Mouse (Mus musculus) c-Kit-negative CD71-positive TER-119-positive erythroid progenitor cells, embryonic 14.5 days (primary cell): Measurements from ENCODE around the gene Gm884.

Experiments used
- DNase-seq: peaks from one replicate; pipeline ENCODE4 v3.0.0-alpha.2; 2013; ENCODE audit warnings: low read depth, low spot score

Gene Gm884

DNA sequence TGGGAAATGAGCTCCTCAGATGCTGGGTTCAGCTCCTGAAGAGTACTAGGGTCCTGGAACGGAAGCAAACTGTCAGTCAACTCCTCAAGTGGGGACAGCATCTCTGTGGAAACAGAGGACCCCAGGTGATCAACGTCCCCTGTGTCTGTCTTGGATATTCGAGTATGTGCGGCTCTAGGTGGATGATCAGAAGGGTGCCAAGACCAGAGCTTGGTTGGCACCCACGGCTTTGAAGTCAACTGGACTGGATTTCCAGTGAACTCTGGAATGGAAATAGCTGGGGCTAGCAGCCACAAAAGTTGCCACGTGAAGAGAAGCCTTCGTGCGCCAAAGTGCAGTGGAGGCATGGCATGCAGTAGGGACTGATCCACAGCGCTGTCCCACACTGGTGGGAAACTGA is at the start of gene Gm884:
Gm884 (minus strand) TSS at position 101 of the 400 bp plus-strand sequence.
- DNase-seq: no peak

DNA sequence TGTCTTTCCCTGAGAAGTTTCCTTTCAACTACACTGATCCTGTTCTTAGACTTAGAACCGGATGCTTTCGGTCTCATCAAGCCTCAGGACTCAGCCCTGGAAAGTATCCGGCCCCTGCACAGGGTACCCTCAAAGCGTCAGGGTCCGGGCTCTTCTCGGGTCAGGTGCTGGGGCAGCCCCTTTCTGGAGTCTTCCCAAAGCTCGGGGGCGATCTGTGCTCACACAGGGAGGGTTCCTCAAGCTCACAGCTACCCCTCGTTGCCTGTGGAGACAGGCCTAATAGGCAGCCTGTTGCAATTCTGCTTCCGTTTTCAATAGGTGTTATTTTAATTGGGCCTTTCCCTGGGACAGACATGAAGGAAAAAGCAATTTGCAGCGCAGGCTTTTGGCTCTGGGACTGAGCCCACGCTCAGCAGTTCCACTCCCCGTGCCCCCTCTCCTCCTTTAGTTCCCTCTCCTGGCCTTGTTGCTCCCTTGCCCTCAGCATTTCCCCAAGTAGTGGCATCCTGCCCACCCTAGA is 46.0 kb upstream of the Gm884 start:
- DNase-seq: no peak

DNA sequence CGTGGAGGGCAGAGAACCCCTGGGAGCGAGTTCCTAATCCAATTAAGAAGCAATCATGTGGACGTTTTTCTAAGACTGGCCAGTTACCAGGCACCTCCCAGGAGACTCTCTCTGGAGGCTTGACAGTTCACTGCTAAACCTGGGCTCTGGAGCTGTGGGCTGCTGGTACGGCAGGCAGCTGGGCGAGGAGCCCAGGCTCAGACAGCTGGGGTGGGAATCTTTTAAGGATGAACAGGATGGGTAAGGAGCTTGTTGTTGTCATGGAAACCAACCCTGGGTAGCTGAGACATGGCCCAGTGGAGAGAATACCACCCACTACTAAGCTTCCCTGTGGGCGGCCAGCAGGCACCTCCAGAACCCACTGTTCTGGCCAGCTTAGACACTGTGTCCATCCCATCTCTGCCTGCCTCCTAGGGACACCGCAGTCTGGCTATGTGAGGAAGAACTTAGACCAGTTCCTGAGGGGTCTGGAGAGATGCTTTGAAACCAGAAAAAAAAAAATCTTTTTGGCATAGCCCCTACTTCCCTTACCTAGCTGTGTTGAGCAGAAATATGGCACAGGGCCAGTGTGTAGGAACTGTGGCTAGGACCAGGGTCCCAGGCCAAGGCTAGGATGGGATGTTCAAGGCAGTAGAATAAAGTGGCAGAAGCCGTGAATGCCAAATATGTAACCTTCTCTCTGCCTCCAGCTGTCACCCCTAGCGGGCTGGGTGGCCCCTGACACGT is 45.4 kb upstream of the Gm884 start:
- DNase-seq: no peak

DNA sequence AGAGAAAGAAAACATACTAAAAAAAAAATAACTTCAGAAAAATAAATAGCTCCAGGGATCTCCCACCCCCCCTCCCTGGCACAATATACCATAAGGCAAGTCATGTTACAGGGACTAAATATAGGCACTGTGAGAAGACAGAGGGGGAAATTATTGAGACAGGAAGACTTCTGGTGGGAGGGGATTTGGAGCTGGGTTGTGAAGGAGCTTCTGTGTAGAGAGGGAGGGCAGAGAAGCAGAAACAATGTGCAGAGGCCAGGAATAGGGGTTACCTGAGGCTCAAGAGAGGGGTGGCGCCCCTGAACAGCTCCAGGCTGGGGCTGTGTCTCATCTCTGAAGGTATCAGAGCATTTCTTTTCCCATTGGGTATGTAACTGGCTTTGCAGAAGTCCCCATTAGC is 44.8 kb upstream of the Gm884 start:
- no peak for DNase-seq

DNA sequence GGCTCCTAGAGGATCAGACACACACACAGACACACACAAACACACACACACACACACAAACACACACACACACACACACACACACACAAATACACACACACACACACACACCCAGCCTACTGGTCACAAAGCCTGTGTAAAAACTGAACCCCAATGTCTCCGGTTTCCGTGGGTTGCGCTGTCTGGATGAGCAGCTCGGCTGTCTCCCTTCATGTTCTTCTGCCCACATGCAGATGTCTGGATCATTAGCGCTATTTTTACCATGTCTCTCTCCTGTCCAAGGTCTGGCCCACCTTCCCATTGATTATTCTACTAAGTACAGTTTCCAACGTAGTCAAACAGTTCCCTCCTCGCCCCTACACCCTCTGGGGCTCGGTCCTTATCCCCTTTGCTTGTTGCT is 42.2 kb upstream of the Gm884 start:
- no peak for DNase-seq

DNA sequence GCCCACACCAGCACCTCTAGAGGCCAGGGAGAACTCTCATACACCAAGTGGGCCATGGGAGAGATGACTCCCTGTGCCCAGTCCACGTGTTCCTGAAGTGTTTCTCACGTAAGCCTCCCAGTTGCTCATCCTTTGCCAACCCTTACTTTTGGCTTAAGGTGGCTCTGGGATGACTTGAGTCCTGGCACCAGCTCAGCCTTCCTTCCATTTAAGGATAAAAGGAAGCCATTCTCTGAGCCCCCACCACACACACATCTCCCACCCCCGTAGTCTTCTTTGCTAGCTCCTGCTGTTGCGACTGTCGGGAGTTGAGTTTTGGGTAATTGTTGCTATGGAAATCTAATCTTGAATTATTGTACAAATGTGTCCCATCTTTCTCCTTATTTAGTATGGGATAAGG is 41.6 kb upstream of the Gm884 start:
- no peak for DNase-seq

DNA sequence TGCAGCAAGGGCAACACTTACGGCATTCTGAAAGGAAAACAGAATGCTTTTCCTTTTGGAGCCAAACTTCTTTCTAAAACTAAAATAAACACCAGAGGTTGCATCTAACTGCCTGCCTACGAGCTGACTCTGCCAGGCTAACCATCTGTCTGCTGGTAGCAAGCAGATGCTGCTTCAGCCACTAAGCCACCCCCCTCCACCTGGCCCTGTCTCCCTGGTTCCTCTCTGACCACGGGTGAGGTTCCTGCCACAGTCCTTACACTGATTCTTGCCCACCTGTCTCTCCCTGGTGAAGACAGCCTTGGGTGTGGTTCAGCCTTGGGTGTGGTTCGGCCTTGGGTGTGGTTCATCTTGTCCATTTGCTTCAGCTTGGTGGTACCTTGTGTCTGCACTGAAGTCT is 40.9 kb upstream of the Gm884 start:
- no peak for DNase-seq

DNA sequence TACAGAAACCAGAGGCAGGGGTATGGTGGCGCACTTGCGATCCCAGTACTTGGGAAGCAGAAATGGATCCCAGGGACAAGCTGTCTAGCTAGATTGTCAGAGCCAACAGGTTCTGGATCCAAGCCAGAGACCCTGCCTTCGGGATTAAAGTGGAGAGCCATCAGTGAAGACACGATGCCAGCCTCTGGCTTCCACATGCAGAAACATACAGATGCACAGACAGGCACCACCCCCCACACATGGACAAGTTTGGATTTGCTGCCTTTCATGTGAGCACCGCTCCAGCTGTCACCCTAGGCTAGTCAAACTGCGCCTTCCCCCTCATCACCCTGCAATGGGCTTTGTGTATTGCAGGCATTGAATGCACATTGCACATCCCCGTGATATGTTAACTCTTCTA is 37.2 kb upstream of the Gm884 start:
- DNase-seq: no peak

DNA sequence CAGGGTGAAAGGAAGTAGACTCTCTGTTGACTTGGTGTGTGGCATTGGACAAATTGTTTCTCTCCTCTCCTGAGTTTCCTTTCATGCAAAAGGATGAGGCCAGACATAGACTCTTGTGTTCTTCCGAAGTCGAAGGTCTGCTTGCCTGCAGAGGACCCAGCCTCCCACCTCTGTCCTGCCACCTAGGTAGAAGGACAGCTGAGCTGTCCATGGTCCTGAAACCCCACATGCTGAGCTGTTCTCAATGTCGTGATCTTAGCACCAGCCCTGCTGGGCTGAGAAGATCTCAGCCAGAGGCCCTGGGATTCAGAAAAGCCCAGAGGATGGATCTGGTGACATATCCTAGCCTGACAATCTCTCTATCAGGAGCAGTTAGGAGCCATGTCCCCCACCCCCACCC is 35.6 kb upstream of the Gm884 start:
- DNase-seq: no peak

DNA sequence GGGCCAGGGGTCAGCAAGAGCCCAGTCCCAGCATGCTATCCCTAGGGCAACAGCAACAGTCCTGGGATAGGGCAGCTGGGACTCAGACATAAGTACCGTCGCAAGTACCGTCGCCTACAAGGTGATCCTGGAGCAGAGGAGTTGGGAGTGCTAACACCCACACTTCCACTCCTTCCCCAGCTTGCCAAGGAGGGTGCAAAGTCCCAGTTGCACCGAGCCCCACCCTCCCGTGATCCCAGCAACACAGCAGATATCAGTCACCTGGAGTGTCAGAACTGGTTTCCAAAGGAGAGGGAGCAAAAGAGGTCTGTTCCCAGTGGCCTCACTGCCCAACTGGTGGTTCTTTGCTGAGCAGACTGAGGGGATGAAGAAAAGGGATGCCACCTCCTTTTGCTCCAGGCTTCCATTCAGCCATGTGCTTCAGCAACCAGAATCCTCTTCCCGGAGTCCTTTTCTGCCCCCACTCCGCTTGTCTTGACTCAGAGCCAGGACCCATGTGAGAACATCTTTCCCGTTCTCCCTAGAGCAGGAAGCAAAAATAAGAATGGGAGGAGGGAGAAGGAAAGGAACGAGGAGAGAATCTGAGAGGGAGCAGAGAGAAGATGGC is 32.5 kb upstream of the Gm884 start:
- no peak for DNase-seq

DNA sequence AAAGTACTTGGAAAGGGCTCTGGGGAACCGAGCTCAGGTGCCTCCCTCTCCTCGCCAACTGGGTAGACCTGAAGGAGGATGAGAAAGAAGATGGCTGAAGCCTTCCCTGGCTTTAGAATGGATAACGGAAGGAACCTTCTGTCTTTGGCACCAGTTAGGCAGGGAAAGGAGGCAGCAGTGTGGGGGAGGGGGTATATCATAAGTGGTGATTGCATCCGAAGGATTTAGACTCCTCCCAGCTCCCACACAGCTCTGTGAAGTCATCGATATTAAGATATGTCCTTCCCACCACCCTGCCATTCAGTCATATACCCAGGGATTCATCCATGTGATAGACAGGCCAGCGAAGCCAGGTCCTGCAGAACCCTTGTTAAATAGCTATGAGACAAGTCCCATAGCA is 30.5 kb upstream of the Gm884 start:
- DNase-seq: no peak

DNA sequence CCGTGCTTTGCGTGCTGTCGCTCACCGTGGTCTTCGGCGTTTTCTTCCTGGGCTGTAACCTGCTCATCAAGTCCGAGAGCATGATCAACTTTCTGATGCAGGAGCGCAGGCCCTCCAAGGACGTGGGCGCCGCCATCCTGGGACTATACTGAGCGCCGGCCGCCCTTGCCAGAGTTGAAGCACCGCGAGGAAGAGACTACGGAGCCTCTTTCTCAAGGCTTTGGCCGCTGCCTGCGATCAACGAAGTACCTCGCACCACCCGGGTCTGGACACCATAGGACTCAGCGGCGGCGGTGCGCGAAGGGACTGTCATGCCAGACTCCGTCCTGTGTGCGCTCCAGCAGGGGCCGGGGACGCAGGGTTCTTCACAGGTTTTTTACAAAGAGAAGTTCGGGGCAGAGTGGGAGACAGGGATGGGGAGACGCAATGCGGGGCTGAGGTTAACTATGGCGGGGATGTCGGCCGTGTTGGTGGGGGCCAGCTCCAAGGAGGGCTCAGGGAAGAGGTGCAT is 29.1 kb upstream of the Gm884 start:
- no peak for DNase-seq

DNA sequence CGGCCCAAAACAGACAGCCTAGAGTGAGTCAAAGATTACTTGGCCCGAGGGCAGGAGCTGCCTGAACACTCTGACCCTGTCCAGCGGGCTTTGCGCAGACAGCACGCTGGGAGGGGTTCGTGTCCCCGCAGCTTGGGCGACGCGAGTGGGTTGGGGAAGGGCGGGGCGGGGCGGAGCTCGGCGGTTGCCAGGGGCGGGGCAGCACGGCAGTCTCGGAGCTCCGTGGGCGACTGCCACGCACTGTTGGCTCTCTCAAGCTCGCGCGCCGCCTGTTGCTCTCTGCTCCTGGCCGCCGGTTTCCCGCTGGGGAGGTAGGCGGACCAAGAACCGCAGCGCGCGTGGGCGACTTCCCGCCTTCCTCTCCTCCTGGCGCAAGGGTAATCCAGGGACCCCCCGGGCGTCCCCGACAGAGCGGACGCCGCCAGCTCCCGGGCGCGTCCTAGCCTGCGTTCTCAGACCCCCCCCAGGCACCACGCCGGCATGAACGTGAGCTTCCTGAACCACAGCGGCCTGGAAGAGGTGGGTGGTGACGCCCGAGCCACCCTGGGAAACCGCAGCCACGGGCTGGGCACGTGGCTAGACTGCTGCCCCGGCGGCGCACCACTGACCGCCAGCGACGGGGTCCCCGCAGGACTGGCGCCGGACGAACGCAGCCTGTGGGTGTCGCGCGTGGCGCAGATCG is 28.5 kb upstream of the Gm884 start, which contains the start of gene Rprml:
Rprml (plus strand) TSS at position 270 of the 682 bp plus-strand sequence.
- no peak for DNase-seq

DNA sequence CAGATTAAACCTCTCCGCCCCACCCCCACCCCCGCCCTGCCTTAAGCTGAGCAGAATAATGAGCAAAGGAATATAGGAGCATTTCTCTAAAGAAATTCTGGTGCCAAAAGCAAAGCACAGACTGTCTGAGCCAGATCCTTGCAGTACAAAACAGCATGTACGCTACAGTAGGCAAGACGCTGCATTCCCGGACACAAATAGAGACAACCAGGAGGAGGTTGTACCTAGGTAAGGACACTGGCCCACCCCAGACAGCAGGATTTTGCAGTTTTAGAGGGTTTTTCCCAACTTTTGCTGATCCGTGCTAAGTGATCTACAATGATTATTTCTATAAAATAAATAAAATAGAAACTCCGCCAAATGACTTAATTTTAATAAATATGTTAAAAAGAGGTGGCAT is 27.7 kb upstream of the Gm884 start:
- no peak for DNase-seq

DNA sequence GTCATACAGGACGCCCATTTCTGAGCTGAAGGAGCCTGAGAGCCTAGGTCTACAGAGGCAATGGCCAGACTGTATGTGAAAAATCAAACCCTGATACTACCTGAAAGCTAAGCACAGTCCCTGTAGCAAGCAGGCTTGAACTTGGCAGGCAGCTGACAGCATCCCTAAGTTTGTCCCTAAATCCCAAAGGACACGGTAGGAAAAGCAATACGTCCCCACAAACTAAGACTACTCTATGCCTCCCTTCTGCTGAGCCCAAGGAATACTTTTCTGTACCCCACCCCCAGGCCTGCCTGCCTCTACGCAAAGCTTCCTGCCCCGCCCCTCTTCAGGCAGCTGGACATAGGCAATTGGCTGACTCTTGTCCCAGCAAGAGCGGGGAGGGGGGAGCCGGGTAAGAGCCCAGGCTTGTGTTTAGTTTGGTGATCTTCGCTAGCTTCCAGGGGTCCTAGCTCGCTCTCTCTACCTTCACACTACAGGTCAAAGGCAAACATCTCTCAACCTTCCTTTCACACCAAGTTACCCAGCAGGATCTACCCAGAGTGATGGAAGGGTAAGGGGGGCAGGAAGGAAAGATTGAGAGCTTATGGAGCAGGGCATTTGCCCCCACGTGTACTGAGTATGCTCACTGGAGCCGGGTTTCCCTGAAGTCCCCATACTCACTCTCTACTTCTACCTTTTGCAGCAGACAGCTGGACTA is 27.1 kb upstream of the Gm884 start:
- DNase-seq: no peak

DNA sequence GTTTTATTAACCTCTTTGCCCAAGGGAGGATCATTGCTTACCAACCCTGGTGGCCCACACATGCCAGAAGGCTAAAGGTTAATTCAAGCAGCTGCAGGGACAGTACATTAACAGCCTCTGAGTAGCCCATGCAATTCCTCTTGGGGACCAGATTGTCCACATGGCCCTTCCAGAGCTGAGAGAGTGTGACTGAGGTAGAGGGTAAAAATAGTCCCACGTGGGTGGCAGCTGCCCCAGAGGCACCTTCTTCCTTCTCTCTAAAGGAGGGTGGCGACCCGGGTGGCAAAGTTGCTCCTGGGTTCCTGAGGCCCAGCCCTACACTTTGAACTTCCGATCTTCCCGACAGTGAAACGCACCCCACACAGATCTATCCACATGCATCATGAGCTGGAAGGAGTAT is 25.4 kb upstream of the Gm884 start:
- DNase-seq: no peak

DNA sequence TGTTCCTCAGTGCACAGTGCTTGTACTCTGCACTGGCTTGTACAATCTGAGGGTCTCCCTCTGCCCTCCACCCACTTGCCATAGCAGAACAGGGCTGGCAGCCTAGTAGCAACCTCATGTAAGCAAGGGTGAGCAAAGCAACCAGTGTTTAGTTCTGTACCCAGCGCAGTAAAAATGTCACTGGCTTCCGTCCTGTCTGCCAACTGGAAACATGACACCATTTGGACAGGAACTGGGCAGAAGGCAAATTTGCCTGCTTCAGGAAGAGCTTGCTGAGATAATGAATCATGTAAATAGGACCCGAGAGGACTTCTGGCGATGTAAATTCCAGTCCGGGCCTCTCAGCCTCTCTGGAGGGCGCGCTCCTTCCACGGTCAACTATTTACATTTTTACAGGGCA is 24.8 kb upstream of the Gm884 start:
- no peak for DNase-seq

DNA sequence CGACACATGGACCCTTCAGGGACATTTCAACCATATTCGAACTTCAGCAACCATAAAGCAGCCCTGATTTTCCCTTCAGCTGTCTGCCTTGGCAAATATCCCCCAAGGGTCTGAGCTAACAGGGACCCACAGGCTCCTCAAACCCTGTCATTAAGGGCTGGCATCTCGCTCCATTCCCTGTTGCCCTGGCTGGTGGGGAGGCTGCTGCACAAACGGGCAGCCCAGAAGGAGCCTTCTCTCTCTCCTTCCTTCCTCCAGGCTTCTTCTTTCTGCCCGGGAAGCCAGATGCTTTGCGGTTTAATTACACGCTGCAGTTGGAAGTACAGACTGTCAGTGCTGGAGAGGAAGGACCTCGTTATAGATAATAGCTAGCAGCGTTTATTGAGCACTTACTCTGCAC is 22.3 kb upstream of the Gm884 start:
- DNase-seq: no peak

DNA sequence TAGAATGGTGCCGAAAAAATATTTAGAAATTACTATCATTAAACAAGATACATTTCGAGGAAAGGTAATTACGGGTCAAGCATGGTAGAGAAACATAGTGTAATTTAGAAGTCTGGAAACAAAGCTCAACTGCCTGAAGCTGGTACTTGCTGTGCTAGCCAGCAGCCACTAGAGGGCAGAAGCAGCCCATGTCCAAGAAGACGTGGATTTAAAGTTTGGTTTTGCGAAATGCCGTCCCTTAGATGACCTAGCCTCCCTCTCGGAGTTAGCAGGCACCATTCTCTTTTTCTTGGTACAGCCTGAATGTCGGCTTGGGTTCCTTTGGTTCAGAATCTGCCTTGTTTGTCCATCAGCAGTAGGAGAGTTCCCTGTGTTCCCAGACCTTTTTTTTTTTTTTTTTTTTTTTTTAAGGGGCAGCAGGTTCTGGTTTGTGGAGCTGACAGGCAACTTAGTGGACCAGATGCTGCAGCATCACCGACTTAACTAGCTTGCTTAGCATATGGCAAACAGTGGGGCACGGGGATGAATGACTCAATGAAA is 18.5 kb upstream of the Gm884 start:
- peak; percentile 9 for DNase-seq

DNA sequence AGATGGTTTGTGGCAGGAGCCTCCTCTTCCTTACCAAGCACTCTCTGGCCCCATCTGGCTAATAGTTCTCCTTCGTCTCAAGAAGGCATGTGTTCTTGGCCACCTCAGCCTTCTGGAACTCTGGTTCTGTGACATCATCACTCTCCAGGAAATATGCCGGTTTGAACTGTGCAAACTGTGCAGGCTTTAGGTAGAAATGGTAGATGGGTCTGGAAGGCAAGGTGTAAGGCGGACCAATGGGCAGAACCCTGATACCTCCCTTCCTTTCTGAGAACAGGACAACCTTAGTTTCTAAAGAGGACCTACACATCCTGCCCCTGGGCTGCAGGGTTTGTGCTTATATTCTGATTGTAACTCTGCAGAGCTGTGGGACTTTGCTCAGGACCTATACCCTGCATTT is 17.9 kb upstream of the Gm884 start, which contains the start of gene Lyzl6:
Lyzl6 (minus strand) TSS at position 101 of the 400 bp plus-strand sequence.
- DNase-seq: no peak

DNA sequence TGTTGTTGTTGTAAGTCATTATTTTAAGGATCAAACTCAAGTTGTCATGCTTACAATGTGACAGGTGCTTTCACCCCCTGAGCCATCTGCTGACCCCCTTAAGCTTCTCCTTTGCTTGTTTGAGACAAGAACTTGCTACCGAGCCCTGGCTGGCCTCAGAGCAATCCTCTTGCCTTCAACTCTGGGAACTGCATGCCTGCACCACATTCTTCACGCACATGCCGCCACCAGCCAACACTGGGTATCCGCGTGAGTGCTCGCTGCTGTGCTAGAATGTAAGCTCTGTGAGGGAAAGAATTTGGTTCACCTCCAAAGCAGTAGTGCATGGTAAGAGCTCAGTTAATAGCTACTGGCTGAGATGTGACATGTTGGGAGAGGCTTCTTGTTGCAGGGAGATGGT is 15.3 kb upstream of the Gm884 start:
- no peak for DNase-seq

DNA sequence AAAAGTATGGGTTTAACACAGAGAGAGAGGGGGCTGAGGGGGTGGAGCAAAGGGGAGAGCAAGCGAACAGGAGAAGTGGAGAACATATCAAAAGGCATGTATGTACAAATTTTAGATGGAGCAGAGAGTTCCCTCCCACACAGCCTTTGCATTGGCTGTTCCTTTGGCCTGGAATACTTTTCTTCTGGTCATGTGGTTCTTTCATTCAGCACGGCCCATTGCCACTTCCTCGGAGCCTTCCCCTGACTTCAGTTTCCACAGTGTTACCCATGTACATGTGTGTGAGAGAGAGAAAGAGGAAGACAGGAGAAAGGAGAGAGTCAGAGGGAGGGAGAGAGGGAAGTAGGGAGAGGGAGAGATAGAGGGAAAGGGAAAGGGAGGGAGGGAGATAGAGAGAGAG is 14.5 kb upstream of the Gm884 start:
- DNase-seq: no peak
